Mouse (Mus musculus): ENCODE data around the gene Myl6b.
"Not testable (repeated sequence)": the region's sequence is repeated elsewhere in the genome, so short reads cannot be mapped to it uniquely, and the experiment has no call there.

The Myl6b gene

DNA sequence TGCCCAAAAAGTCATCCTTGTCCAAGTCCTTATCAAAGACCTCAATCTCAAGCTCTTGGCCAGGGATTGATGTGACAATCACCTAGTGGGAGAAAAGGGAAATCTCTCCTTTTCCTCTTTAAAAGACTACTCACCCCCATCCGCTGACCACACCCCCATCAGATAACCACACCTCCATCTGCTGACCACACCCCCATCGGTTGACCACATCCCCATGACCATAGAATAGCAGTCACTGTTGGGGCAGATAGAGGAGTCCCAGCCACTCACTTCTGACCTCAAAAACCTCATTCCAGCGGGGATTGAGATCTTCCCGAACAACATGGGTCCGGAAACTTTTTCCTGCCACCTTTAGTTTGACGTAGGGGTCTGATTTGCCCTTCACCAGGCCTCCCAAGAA is 18.2 kb upstream of the Myl6b start:
- DNase-seq, result no peak

GRCm38 (mm10) chr10:128516029-128516428 is 17.5 kb upstream of the Myl6b start:
- DNase-seq, result no peak

- DNase-seq, result no peak
Observed at GRCm38 (mm10) chr10:128515044-128515443, 16.6 kb upstream of the Myl6b start.

DNA sequence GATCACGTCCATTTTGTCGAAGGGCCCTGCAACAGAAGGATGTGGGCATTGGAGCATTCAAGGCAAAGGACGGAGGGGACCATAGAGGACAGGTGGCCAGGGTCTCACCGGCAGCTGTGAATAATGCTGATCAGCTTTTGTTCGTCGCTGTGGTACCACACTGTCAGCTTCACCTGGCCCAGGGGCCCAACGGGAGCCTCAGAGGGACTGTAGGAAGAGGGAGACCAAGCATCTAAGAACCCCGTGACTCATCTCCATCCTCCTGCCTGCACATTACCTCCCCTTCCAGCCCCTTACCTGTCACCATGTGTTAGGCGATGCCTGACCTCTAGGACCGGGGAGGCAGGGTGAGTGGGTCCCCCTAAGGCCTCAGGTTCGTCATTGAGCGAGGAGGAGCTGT is 13.3 kb upstream of the Myl6b start:
- DNase-seq, result no peak

DNA sequence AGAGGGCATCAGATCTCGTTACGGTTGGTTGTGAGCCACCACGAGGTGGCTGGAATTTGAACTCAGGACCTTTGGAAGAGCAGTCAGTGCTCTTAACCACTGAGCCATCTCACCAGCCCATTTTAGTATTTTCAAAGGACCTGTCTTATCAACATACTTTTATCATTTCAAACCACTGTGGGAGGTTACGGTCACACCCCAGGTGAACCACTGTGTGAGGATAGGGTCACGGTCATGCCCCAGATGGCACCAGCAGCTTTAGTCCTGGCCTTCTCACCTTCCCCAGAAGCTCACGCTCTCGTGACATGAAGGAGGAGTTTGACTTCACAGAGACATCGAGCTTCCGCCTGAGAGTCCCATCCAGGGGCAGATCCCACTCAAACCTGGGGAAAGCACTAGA is 12.7 kb upstream of the Myl6b start:
- no peak for DNase-seq

- DNase-seq, result no peak
Observed at GRCm38 (mm10) chr10:128510301-128510700, 11.8 kb upstream of the Myl6b start.

GRCm38 (mm10) chr10:128509831-128510230 is 11.3 kb upstream of the Myl6b start:
- no peak for DNase-seq

GRCm38 (mm10) chr10:128509203-128509602 is 10.7 kb upstream of the Myl6b start:
- DNase-seq, result no peak

GRCm38 (mm10) chr10:128508260-128508659 is 9.8 kb upstream of the Myl6b start:
- no peak for DNase-seq

DNA sequence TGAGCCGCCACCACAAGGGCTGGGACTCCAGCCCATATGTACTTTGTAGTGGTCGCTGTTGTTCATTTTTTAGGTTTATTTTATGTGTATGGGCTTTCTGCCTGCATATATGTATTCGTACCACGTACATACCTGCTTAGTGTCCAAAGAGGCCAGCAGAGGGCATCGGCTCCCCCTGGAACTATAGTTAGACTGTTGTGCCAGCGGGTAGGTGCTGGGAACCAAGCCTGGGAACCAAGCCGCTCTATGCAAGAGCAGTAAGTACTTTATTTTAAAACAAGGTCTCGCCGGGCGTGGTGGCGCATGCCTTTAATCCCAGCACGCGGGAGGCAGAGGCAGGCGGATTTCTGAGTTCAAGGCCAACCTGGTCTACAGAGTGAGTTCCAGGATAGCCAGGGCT is 7.5 kb upstream of the Myl6b start:
- DNase-seq, result no peak

DNA sequence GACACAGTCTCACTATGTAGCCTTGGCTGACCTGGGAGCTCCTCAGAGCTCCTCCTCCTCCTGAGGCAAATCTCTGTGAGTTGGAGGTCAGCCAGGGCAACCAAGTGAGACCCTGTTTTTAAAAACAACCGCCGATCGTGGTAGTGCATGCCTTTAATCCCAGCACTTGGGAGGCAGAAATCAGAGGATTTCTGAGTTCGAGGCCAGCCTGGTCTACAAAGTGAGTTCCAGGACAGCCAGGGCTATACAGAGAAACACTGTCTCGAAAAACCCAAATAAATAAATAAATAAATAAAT is 6.8 kb upstream of the Myl6b start:
- not testable (repeated sequence) for DNase-seq

GRCm38 (mm10) chr10:128504641-128505370 is 6.3 kb upstream of the Myl6b start:
- peak; percentile 50 for DNase-seq

GRCm38 (mm10) chr10:128504012-128504411 is 5.5 kb upstream of the Myl6b start:
- DNase-seq, result no peak

DNA sequence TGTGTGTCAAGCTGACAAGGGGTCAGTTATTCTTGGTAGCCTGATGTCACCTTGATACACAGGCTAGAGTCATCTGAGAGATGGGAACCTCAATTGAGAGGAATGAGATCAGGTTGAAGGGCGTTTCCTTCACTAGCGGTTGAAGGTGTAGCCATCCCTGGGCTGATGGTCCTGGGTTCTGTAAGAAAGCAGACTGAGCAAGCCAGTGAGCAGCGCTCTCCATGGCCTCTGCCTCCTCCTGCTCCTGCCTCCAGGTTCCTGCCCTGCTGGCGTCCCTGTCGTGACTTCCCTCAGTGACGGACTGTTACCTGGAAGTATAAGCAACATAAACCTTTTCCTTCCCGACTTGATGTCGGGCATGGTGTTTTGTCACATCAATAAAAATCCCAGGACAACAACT is 5.0 kb upstream of the Myl6b start:
- no peak for DNase-seq

GRCm38 (mm10) chr10:128502341-128502740 is 3.9 kb upstream of the Myl6b start:
- no peak for DNase-seq

- DNase-seq, result peak; percentile 61
Observed at GRCm38 (mm10) chr10:128499116-128499671, 709 bp upstream of the Myl6b start.

DNA sequence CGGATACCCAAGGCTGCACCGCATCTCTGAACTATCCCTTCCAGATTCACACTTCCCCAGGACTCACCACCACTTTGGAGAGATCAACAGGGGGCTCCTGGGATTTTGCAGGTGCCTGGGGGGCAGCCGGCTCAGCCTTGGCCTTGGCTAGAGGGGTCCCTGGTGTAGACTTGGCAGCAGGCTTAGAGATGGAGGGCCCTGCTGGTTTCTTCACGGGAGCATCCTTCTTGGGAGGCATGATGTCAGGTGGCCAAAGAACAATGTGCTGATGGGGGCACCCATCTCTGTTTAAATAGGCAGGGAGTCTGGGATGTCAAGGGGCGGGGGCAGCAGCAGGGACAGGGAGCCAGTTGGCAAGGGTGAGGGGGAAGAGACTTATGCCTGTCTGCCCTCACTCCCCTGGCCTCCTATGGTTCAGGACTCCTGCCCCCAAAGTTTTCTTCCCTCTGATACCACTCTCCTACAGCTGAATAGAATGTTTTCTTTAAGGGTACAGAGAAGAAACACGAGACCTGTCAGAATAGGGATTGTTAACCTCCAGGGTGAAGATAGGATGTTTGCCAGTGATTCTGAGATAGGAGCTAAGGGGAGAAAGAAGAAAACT is 1.2 kb downstream of the Myl6b start:
- DNase-seq, result no peak

DNA sequence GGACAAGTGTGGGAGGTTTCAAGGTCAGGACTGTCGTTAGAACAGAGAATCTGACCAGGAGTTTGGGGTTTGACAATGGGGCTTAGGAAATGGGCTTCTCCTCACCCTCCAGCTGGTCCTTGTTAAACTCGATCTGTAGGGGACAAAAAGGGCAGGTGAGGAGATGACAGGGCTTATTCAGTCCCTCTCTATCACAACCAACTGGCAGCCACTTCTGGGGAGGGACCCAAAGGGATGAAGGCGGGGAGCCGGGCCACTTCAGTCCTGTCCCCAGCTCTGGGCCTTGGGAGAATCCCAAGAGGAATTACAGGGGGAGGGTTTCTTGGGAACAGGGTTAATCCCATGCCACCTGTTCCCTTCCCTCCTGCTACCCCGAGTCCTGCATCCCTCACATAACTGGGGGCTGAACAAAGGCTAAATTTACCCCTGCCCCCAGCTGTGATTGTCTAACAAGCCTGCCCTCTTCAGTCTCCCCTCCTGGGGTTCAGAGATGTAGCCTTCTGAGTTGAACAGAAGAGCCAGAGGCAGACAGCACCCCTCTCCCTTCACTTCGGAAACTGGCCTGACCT is 1.9 kb downstream of the Myl6b start:
- no peak for DNase-seq

DNA sequence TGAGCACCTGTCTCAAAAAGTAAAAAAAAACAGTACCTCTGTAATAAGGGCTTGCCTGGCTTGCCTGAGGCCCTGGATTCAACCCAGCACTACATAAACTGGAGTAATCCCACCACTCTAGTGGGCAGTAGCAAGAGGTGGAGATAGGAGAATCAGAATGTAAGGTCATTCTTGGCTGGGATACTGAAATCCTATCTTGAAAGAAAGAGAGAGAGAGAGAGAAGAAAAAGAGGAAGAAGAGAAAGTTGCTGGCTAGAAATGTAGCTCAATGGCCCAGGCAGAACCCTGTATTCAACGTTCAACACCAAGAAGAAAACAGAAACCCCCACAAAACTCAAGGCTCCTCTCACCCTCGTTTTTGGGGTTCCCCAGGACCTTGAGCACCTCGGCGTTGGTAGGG is 2.6 kb downstream of the Myl6b start:
- DNase-seq, result no peak

GRCm38 (mm10) chr10:128495270-128495669 is 3.2 kb downstream of the Myl6b start:
- no peak for DNase-seq

GRCm38 (mm10) chr10:128494667-128495245 is 3.7 kb downstream of the Myl6b start:
- no peak for DNase-seq

DNA sequence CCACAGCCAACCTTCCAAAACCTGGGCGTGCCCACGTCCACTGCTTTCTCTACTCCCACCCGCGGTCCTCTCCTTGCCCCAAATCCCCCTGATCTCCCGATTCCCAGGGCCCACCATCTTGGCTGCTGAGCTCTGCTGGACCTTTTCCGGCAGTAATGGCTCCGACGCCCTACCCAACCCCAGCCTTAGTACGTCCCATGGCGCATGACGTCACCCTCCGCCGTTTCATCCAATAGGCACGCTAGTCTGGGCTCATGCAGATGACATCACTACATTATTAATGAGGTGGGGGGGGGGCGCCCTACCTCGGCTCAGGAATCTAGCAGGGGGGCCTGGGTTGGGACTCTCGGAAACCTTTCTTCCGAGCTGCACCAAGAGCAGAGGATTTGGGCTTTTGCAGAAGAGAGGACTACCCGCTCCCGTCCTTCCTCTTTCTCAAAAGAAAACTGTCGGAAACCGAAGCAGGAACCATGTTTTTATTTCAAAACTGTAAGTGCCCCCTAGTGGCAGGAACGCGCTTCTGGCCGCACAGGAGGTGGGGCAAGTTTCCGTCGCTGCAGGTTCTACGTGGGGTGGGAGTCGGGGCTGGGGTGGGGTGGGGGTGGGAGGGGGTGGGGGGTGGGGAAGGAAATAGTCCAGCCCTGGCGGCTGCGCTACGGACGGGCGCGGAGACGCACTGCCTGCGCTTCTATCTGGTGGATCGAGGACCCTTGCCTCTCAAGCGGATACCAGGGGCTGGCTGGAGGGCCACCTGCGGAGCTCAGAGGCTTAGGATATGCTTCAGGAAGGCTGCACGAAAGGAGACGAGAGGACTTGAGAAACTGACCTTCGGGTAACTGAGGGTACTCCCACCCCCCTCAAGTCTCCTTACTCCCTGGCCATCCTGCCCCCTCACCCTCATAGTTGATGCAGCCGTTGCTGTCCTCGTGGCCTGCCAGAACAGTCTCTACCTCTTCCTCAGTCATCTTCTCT is 4.5 kb downstream of the Myl6b start, which contains the start of gene Myl6:
TSS of gene Myl6 (minus strand) at position 451 of the 972 bp plus-strand sequence.
- DNase-seq, result peak; percentile 97

DNA sequence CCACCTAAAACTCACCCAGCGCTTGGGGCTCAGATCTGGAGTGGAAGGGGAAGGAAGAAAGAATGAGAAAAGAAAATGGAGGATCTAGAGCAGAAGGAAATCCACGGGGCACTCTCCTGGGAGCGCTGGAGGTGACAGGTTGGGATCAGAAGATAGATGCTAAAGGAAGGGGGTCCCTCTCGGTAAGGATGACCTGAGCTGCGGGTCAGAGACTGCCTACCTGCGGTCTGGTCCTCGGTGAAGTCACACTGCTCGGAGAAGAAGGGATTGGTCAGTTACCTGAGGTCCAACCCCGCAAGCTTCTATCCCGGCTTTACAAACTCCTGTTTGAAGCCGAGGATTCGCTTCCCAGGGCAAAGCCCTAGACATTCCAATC is 5.2 kb downstream of the Myl6b start:
- no peak for DNase-seq

Measured in thymus, postnatal 25 days (tissue).